Mouse (Mus musculus) 3T3-L1 (cell line): ENCODE data around the gene Zfp341.

Experiments
- DNase-seq: peaks from one replicate; pipeline ENCODE4 v3.0.0-alpha.2; 2015; ENCODE audit warnings: low read depth, low spot score

The Zfp341 gene

GRCm38 (mm10) chr2:154633876-154634644, 21.0 kb downstream of the Zfp341 start:
- DNase-seq, result no peak

- no peak for DNase-seq
Measured at GRCm38 (mm10) chr2:154635826-154636225, 22.7 kb downstream of the Zfp341 start.

GRCm38 (mm10) chr2:154638521-154638920, 25.4 kb downstream of the Zfp341 start:
- no peak for DNase-seq

GRCm38 (mm10) chr2:154639115-154639514, 26.0 kb downstream of the Zfp341 start:
- no peak for DNase-seq

- DNase-seq, result no peak
Measured at GRCm38 (mm10) chr2:154641176-154641575, 28.1 kb downstream of the Zfp341 start.

GRCm38 (mm10) chr2:154642005-154642459, 28.9 kb downstream of the Zfp341 start:
- no peak for DNase-seq

GRCm38 (mm10) chr2:154642712-154643385, 29.8 kb downstream of the Zfp341 start:
- DNase-seq, result no peak

- DNase-seq, result peak; percentile 63
Measured at GRCm38 (mm10) chr2:154646634-154647033, 33.5 kb downstream of the Zfp341 start.

- DNase-seq, result peak; percentile 51
Measured at GRCm38 (mm10) chr2:154648086-154648485, 35.0 kb downstream of the Zfp341 start.

- DNase-seq, result no peak
Measured at GRCm38 (mm10) chr2:154650404-154650803, 37.3 kb downstream of the Zfp341 start.

GRCm38 (mm10) chr2:154651363-154651762, 38.3 kb downstream of the Zfp341 start, which contains the start of gene Chmp4b:
Gene Chmp4b, plus strand, starts transcription at chr2:154651705.
- DNase-seq, result no peak

- DNase-seq, result no peak
Measured at GRCm38 (mm10) chr2:154654976-154655375, 41.9 kb downstream of the Zfp341 start.

GRCm38 (mm10) chr2:154655878-154656414, 42.8 kb downstream of the Zfp341 start:
- no peak for DNase-seq

- DNase-seq, result peak; percentile 99
Measured at GRCm38 (mm10) chr2:154656710-154657485, 43.8 kb downstream of the Zfp341 start.

- peak; percentile 85 for DNase-seq
Measured at GRCm38 (mm10) chr2:154657486-154658237, 44.6 kb downstream of the Zfp341 start.

- DNase-seq, result no peak
Measured at GRCm38 (mm10) chr2:154659070-154659469, 46.0 kb downstream of the Zfp341 start.

- no peak for DNase-seq
Measured at GRCm38 (mm10) chr2:154659531-154660074, 46.5 kb downstream of the Zfp341 start.

- DNase-seq, result no peak
Measured at GRCm38 (mm10) chr2:154668680-154669079, 55.6 kb downstream of the Zfp341 start.

- DNase-seq, result no peak
Measured at GRCm38 (mm10) chr2:154670106-154670505, 57.0 kb downstream of the Zfp341 start.

- no peak for DNase-seq
Measured at GRCm38 (mm10) chr2:154670741-154671140, 57.6 kb downstream of the Zfp341 start.

GRCm38 (mm10) chr2:154674008-154674407, 60.9 kb downstream of the Zfp341 start:
- no peak for DNase-seq
